Mouse (Mus musculus): ENCODE measurements at regions not wholly inside any gene's neighbourhood (a gene's known extent, or its start where the extent isn't known, plus 50 kb on each side); places are given as distances from the start of the nearest gene placed in this dataset.
"Not testable (repeated sequence)": the region's sequence is repeated elsewhere in the genome, so short reads cannot be mapped to it uniquely, and the experiment has no call there.

GRCm38 (mm10) chr13:3089971-3090370, 447.9 kb upstream of the Gdi2 start:
- not testable (repeated sequence) for TF ChIP-seq CTCF (IDR thresholded peaks at IDR 0.05; ENCODE audit: extremely low read depth, insufficient read length, insufficient replicate concordance, low read depth, low read length); POLR2A (IDR thresholded peaks at IDR 0.05; ENCODE audit: low read depth, low read length)

Measured in small intestine, adult 2 months (tissue).